Mouse (Mus musculus): ENCODE results near the gene Hs2st1. TPM values are rescaled to one million over a fixed set of nuclear protein-coding genes. Genes with fewer than 3 reads are reported as not detected.

Hs2st1 gene
- total and polyA plus RNA-seq, 3 experiments: 2.8 to 20.1 (median 18.9) TPM

DNA sequence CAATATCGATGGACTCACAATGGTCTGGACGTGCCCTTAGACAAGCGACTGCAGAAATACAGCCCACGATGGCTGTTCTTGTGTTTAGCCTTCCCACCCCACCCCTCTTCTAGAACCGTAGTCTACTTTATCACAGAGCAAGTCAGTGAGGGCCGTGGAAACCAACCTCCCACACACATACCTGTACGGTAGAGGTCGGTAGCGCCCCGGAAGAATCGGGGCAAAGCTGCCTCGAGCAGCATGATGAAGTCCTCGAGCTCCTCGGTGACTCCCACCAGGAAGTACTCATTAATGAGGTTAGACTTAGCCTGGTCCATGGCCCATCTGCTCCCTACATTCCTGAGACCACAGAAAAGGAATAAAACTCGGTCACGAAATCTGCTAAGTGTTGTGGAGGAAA, 134.7 kb downstream of the Hs2st1 start:
- DNase-seq: no peak

GRCm38 (mm10) chr3:144434276-144434675, 135.7 kb downstream of the Hs2st1 start:
- DNase-seq: no peak

- DNase-seq: no peak
Observed at GRCm38 (mm10) chr3:144433039-144433438, 136.9 kb downstream of the Hs2st1 start.

DNA sequence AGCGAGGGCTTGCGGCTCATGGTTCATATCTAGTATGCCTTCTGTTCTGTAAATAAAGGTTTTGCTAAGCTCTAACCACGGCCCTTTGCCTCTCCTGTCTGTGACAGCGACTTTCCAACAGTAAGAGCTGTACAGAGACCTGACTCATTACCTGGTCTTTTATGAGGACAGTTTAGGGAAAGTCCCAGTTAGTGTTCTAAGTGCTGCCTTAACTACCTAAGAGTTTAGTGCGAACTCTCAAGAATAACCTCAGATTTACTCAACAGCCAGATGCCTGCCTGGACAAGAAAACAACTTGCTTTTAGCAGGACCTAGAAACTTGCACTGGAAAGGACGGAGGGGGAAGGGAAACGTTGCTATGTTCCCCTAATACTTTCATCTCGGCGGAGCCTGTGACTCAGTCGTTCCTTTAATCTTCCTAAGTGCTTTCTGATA, 137.8 kb downstream of the Hs2st1 start:
- peak; percentile 48 for DNase-seq

- no peak for DNase-seq
Observed at GRCm38 (mm10) chr3:144428514-144429431, 141.2 kb downstream of the Hs2st1 start.

GRCm38 (mm10) chr3:144425041-144425448, 144.9 kb downstream of the Hs2st1 start:
- peak; percentile 60 for DNase-seq

- no peak for DNase-seq
Observed at GRCm38 (mm10) chr3:144421404-144422180, 148.4 kb downstream of the Hs2st1 start.

DNA sequence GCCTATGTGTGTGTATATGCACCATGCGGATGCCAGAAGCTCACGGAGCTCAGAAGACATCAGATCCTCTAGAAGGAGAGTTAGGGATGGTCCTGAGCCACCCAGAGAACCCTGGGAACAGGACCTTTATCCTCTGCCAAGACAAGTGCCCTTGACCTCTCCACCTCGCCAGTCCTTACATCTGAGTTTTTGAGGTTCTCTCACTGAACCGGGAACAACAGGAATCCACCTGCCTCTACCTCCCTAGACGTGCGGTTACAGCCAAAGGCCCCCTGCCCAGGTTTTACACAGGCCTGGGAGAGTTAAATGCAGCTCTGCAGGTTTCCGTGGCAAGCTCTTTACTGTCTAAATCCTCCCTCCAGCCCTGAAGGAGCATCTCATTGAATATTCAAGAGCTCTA, 156.2 kb downstream of the Hs2st1 start:
- no peak for DNase-seq

GRCm38 (mm10) chr3:144412538-144413272, 157.3 kb downstream of the Hs2st1 start:
- DNase-seq: no peak

- DNase-seq: no peak
Observed at GRCm38 (mm10) chr3:144411650-144412278, 158.2 kb downstream of the Hs2st1 start.

- no peak for DNase-seq
Observed at GRCm38 (mm10) chr3:144411051-144411542, 158.9 kb downstream of the Hs2st1 start.

DNA sequence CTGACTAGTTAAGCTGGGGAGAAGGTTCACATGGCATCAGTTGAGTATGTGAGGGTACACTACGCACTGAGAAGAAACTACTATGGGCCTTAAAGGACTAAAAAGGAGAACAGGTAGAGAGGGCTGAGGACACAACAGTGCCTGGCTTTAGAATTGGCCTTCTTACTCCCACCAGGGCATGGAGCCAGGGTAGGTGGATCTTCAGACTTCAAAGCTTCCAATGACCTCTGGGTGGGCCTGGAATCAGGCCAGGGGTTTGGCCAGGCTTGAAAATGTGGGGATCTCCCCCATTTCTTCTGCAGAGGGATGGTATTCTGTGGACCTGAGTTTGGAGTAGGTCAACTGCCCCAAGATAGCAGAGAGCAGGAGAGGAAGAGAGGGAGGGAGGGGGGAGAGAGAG, 161.0 kb downstream of the Hs2st1 start:
- DNase-seq: peak; percentile 20

DNA sequence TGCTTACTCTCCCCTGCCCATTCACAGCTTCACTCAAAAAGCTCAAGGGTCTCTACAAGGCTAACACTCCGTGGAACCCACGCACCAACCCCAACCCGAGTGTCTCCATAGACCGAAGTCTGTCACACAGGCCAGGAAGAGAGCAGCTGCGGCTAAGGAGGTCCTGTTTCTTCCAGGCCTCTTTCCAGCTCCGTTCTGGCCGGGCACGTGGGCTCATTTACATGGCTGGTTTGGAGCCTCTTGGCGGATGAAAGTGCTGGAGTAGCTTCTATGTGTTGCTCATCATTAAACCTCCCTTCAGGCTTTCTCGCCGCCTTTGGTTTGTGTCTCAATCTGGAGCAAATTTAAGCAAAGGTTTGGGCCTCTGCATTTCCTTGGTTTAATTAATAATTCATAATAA, 164.7 kb downstream of the Hs2st1 start:
- DNase-seq: no peak

- no peak for DNase-seq
Observed at GRCm38 (mm10) chr3:144401292-144401691, 168.7 kb downstream of the Hs2st1 start.

DNA sequence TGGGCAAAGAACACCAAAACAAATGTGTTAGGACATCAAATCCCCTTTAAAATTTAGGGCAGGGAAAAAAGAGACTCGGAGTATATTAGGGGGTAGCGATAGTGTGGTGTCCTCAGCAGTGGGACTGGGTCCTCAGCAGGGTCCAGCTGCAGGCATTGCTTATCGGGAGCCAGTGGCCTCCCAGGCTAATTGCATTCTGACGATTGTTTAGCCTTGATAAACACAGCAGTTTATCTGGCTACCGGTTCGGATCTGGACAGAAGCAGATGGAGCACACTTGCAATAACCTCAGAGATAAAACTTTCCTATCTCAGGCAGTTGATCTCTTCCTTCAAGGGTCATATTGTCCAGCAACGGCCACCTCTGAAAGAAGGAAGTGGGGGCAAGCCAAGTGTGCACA, 169.1 kb downstream of the Hs2st1 start:
- no peak for DNase-seq

DNA sequence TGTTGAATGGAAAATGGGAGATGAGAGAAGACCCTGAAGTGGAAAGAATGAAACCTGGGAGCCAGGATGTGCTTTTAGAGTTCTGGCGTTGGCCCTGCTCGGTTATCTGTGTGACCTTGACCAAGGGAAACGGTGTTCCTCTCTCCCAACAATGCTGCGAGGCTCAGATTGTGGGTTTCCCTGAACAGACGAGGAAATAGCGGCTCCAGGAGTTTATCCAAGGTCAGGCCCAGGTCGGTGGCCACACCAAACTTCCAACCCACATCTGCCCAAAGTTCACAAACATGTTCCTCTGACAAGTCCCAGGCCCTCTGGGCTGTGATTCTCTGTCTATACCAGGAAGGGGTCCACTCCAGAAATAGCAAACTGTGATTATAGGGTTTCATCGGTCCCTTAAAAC, 169.6 kb downstream of the Hs2st1 start:
- peak; percentile 27 for DNase-seq

- peak; percentile 87 for DNase-seq
Observed at GRCm38 (mm10) chr3:144399358-144400096, 170.5 kb downstream of the Hs2st1 start.

DNA sequence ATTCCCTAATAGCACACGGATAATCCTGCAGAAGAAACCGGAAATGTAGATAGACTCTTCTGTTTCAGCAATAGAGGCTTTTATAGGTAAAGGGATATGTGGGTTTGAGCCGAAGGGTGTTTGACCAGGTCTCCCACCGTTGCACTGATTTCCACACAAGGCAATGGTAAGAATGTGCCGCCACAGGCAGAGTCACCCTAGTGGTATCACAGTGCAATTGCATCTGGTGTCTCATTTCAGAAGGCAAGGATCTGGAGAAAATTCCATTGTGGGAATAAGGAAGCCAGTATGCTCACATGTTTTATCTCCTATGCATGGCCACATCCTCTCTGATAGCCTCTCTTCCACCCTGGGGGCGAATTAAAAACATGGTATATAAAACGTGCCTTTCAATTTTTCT, 171.8 kb downstream of the Hs2st1 start:
- DNase-seq: no peak

DNA sequence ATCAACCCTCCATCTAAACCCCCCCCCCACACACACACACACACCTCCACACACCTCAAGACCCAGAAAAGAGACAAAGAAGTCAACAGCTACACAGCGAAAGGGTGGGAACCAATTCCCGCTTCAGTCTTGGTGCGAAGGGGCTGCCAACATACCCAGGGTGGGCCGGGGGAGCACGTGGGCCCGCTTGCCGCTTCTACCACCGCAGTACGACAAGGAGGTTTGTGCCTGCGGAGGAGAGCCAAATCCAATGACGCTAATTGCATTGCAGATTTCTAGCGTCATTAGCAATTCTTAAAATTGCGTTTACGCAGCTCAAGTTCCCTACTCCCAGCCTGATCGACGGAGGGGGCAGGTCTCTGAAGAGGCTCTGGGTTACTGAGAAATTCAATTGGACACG, 173.5 kb downstream of the Hs2st1 start:
- no peak for DNase-seq

GRCm38 (mm10) chr3:144394454-144394943, 175.5 kb downstream of the Hs2st1 start:
- peak; percentile 10 for DNase-seq

DNA sequence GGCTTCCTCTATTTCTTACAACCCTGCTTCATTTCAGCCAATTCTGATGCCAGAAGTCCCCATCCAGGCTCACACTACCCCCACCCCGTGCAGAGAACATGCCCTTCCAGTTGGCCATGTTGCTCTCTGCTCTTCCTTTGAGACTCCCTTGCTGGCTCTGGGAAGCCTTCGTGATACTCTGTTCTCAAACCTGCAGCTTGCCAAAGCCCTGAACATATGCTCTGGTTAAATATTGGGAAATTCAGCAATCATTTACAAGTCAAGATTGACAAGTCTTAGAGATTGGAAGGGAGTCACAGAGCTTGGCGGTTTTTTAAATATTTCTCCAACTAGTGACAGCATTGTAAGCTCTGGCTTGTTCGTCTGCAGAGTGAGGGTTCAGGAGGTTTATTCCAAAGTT, 183.5 kb downstream of the Hs2st1 start:
- DNase-seq: no peak

Data from adrenal gland, adult 2 months (tissue).